In the genomic region with DNA sequence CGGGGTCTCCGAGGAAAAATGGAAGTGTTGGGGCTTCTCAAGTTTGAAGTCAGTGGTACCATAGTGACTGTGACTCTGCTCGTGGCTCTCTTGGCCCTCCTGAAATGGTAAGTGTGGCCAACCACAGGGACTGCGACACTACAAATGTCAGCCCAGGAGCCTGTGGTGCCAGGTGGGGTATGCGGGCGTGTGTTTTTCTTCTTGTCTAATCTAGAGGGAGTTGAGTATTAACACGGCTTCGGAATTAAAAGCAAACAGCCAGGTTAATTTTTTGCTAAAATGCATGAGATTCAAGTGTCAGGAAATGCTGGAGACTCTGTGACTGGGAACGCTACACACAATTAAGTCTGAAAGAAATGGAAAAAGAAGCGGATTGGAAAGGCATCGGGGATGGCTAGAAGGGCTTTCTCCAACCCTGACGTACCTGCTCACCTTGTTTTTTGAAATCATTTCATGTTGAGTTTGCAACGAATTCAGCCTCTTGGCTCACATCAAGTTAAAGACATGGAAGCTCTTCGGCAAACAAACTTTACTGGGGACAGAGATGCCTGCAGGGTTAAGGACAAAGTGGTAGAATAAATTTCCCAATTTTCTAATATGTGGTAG, we compare ENCODE assay signal across 11 mouse cellular contexts. TPM values are rescaled to one million over a fixed set of nuclear protein-coding genes. Genes with fewer than 3 reads are reported as not detected.
DNase-seq lines count a peak whose midpoint lies in the region; ATAC-seq and TF ChIP-seq lines count a peak whose summit lies in the region.
"Had no signal": no experiment of that assay in that cellular context is flagged by ENCODE, and none has a peak within 500 bp of the region (broad histone marks: within the 10 kb centered on the region; RNA-seq: fewer than 3 reads in every experiment).

No protein-coding gene starts in this region.

- no peak for ATAC-seq in midbrain, embryonic 11.5 days (ENCODE audit: low FRiP score)
- ATAC-seq in midbrain, embryonic 16.5 days = no peak
- no peak for ATAC-seq in liver, embryonic 14.5 days (ENCODE audit: insufficient read depth)
- ATAC-seq in forebrain, embryonic 15.5 days (replicated peaks) = no peak

- H3K9me3 ChIP-seq in midbrain, embryonic 11.5 days (ENCODE audit: control insufficient read depth, low read length) = no peaks in the 10 kb centered on the region
- no peaks in the 10 kb centered on the region for H3K9me3 ChIP-seq in midbrain, embryonic 16.5 days (replicated peaks; ENCODE audit: control insufficient read depth, low read length, poor library complexity, severe bottlenecking)
- no peaks in the 10 kb centered on the region for H3K9me3 ChIP-seq in liver, embryonic 14.5 days (ENCODE audit: control insufficient read depth, low read length)
- no peaks in the 10 kb centered on the region for H3K9me3 ChIP-seq in forebrain, embryonic 15.5 days
- H3K9me3 ChIP-seq: embryonic facial prominence, embryonic 12.5 days; neural tube, embryonic 12.5 days had no signal

- H3K4me1 ChIP-seq in midbrain, embryonic 11.5 days (ENCODE audit: control insufficient read depth, insufficient read depth, low read length) = peaks cover under 1% of the 10 kb centered on the region; the same call in 1 of the 2 replicates
- H3K4me1 ChIP-seq in midbrain, embryonic 16.5 days (ENCODE audit: control insufficient read depth, insufficient read depth, low read length) = peaks cover 7% of the 10 kb centered on the region; the same call in 1 of the 2 replicates
- H3K4me1 ChIP-seq in kidney, adult 2 months (ENCODE audit: control insufficient read depth, insufficient read depth, low read length) = peaks cover 42% of the 10 kb centered on the region
- peaks cover 97 to 100% of the 10 kb centered on the region in 2 experiments for H3K4me1 ChIP-seq in liver, embryonic 14.5 days (replicated peaks; ENCODE audit: control insufficient read depth in 2 of 2, insufficient read depth in 2 of 2, low read length in 1 of 2)
- H3K4me1 ChIP-seq in forebrain, embryonic 15.5 days = peaks cover 13% of the 10 kb centered on the region
- H3K4me1 ChIP-seq: embryonic facial prominence, embryonic 12.5 days; neural tube, embryonic 12.5 days had no signal

- H3K4me3 ChIP-seq in midbrain, embryonic 11.5 days (ENCODE audit: low read depth, low read length) = no peak overlapping the region
- H3K4me3 ChIP-seq in midbrain, embryonic 16.5 days (ENCODE audit: low read depth, low read length) = no peak overlapping the region
- H3K4me3 ChIP-seq in kidney, adult 2 months (ENCODE audit: insufficient read depth, low read depth, low read length) = peak overlapping the region; percentile 24; the same call in 1 of the 2 replicates
- no peak overlapping the region for H3K4me3 ChIP-seq in liver, embryonic 14.5 days (ENCODE audit: insufficient read depth in 1 of 2, low read depth in 2 of 2, low read length in 2 of 2)
- H3K4me3 ChIP-seq in forebrain, embryonic 15.5 days = no peak overlapping the region
- H3K4me3 ChIP-seq: embryonic facial prominence, embryonic 12.5 days; neural tube, embryonic 12.5 days had no signal

- no peaks in the 10 kb centered on the region for H3K36me3 ChIP-seq in midbrain, embryonic 11.5 days (ENCODE audit: control insufficient read depth, insufficient read depth, low read length)
- H3K36me3 ChIP-seq in midbrain, embryonic 16.5 days (ENCODE audit: control insufficient read depth, insufficient read depth, low read length) = no peaks in the 10 kb centered on the region
- no peaks in the 10 kb centered on the region for H3K36me3 ChIP-seq in kidney, adult 2 months (ENCODE audit: control insufficient read depth, insufficient read depth, low read length)
- no peaks in the 10 kb centered on the region for H3K36me3 ChIP-seq in liver, embryonic 14.5 days (replicated peaks; ENCODE audit: control insufficient read depth, insufficient read depth, low read depth)
- H3K36me3 ChIP-seq in forebrain, embryonic 15.5 days = no peaks in the 10 kb centered on the region
- H3K36me3 ChIP-seq: embryonic facial prominence, embryonic 12.5 days; neural tube, embryonic 12.5 days had no signal

- WGBS in midbrain, embryonic 11.5 days = 89% methylated on average over 14 of the region's 14 CpGs
- WGBS in midbrain, embryonic 16.5 days = 84% methylated on average over 14 of the region's 14 CpGs
- 29% methylated on average over 14 of the region's 14 CpGs for WGBS in kidney, adult 2 months
- WGBS in liver, embryonic 14.5 days (ENCODE audit: insufficient replicate concordance) = 68% methylated on average over 14 of the region's 14 CpGs
- 92% methylated on average over 14 of the region's 14 CpGs for WGBS in forebrain, embryonic 15.5 days

- no peaks in the 10 kb centered on the region for H3K27me3 ChIP-seq in midbrain, embryonic 11.5 days (ENCODE audit: control insufficient read depth, insufficient read depth, low read length)
- no peaks in the 10 kb centered on the region for H3K27me3 ChIP-seq in midbrain, embryonic 16.5 days (ENCODE audit: control insufficient read depth, insufficient read depth, low read depth, low read length)
- H3K27me3 ChIP-seq in kidney, adult 2 months (replicated peaks; ENCODE audit: control insufficient read depth, insufficient read depth, low read length) = no peaks in the 10 kb centered on the region
- no peaks in the 10 kb centered on the region for H3K27me3 ChIP-seq in liver, embryonic 14.5 days (ENCODE audit: control insufficient read depth, insufficient read depth, low read length)
- H3K27me3 ChIP-seq in forebrain, embryonic 15.5 days = no peaks in the 10 kb centered on the region
- H3K27me3 ChIP-seq: embryonic facial prominence, embryonic 12.5 days; neural tube, embryonic 12.5 days had no signal

- TF ChIP-seq POLR2A in kidney, adult 2 months (IDR thresholded peaks at IDR 0.05; ENCODE audit: low read depth, low read length) = no peak

- no peak overlapping the region for H3K9ac ChIP-seq in midbrain, embryonic 11.5 days (ENCODE audit: low read length)
- no peak overlapping the region for H3K9ac ChIP-seq in midbrain, embryonic 16.5 days (ENCODE audit: low read depth, low read length)
- peak overlapping the region; percentile 65 for H3K9ac ChIP-seq in liver, embryonic 14.5 days (replicated peaks)
- no peak overlapping the region for H3K9ac ChIP-seq in forebrain, embryonic 15.5 days (replicated peaks)
- H3K9ac ChIP-seq: embryonic facial prominence, embryonic 12.5 days; neural tube, embryonic 12.5 days had no signal

- H3K4me2 ChIP-seq in midbrain, embryonic 11.5 days = no peak overlapping the region
- H3K4me2 ChIP-seq in midbrain, embryonic 16.5 days (ENCODE audit: low read length) = no peak overlapping the region
- H3K4me2 ChIP-seq in liver, embryonic 14.5 days (ENCODE audit: low read depth) = peak overlapping the region; percentile 69
- no peak overlapping the region for H3K4me2 ChIP-seq in forebrain, embryonic 15.5 days (replicated peaks)
- H3K4me2 ChIP-seq: embryonic facial prominence, embryonic 12.5 days; neural tube, embryonic 12.5 days had no signal

- DNase-seq in midbrain, embryonic 11.5 days (ENCODE audit: low spot score, missing footprints) = peak; percentile 83
- peak; percentile 93 for DNase-seq in kidney, adult 2 months
- no peak for DNase-seq in liver, embryonic 14.5 days (ENCODE audit: low read depth in 3 of 3, low spot score in 3 of 3)
- DNase-seq in yolk sac, embryonic 10.5 days (ENCODE audit: low spot score) = peak; percentile 56
- no peak for DNase-seq in c-Kit-positive CD71-positive TER-119-positive erythroid progenitor cells, embryonic 14.5 days (ENCODE audit: low spot score)
- no peak for DNase-seq in frontal cortex, postnatal 36 days (ENCODE audit: low spot score in 2 of 2)
- DNase-seq: cerebellum, adult 18-20 months had no signal

- no peak for TF ChIP-seq EP300 in liver, embryonic 14.5 days (IDR thresholded peaks at IDR 0.05; ENCODE audit: low read depth)

- no peak overlapping the region for H3K27ac ChIP-seq in midbrain, embryonic 11.5 days (ENCODE audit: low read depth, low read length)
- H3K27ac ChIP-seq in midbrain, embryonic 16.5 days (ENCODE audit: low read length) = no peak overlapping the region
- peak overlapping the region; percentile 99 for H3K27ac ChIP-seq in kidney, adult 2 months (ENCODE audit: insufficient read depth, low read depth, low read length)
- peak overlapping the region; percentile 99 for H3K27ac ChIP-seq in liver, embryonic 14.5 days
- no peak overlapping the region for H3K27ac ChIP-seq in forebrain, embryonic 15.5 days (replicated peaks)
- H3K27ac ChIP-seq: embryonic facial prominence, embryonic 12.5 days; neural tube, embryonic 12.5 days had no signal

- no peak for TF ChIP-seq CTCF in kidney, adult 2 months (conservative IDR thresholded peaks at IDR 0.05; ENCODE audit: insufficient read depth, insufficient read length, low read depth, low read length)
- TF ChIP-seq CTCF in liver, embryonic 14.5 days (IDR thresholded peaks at IDR 0.05; ENCODE audit: low read depth) = no peak

RNA-seq across cellular contexts. Expression of a gene that starts 43.3 kb away (rescaled TPM):
- 25.2 and 25.8 TPM in 2 replicates for polyA plus RNA-seq in midbrain, embryonic 11.5 days (2014; fragmentation: Nextera tagmentation; extraction: Ambion mirVana)
- 32.7 and 36.1 TPM in 2 replicates for polyA plus RNA-seq in midbrain, embryonic 16.5 days (2015; fragmentation: Nextera tagmentation; extraction: Ambion mirVana)
- polyA plus RNA-seq in kidney, adult 2 months (2012; rRNA removed) = 46.4 and 50.8 TPM in 2 replicates
- 10.7 and 12.3 TPM in 2 replicates for polyA plus RNA-seq in liver, embryonic 14.5 days (2012; rRNA removed)
- 13.0 and 15.5 TPM in 2 replicates for polyA plus RNA-seq in liver, embryonic 14.5 days (2014; fragmentation: Nextera tagmentation; extraction: Ambion mirVana)
- 29.2 and 29.7 TPM in 2 replicates for polyA plus RNA-seq in forebrain, embryonic 15.5 days (2015; fragmentation: Nextera tagmentation; extraction: Ambion mirVana)

RNA-seq across cellular contexts. Expression of a gene that starts 44.0 kb away (rescaled TPM):
- polyA plus RNA-seq in midbrain, embryonic 11.5 days (2014; fragmentation: Nextera tagmentation; extraction: Ambion mirVana) = 1.5 TPM in 2 replicates
- 1.8 TPM in 2 replicates for polyA plus RNA-seq in midbrain, embryonic 16.5 days (2015; fragmentation: Nextera tagmentation; extraction: Ambion mirVana)
- polyA plus RNA-seq in kidney, adult 2 months (2012; rRNA removed) = 19.5 and 21.5 TPM in 2 replicates
- polyA plus RNA-seq in liver, embryonic 14.5 days (2012; rRNA removed) = 4.5 and 5.1 TPM in 2 replicates
- polyA plus RNA-seq in liver, embryonic 14.5 days (2014; fragmentation: Nextera tagmentation; extraction: Ambion mirVana) = 6.3 and 8.4 TPM in 2 replicates
- 1.2 and 1.8 TPM in 2 replicates for polyA plus RNA-seq in forebrain, embryonic 15.5 days (2015; fragmentation: Nextera tagmentation; extraction: Ambion mirVana)

Comparison
In these comparisons a context has a peak if more than half of its experiments do, and no peak if none do; other contexts are left out.
1. DNase-seq: peak in midbrain, embryonic 11.5 days (single experiment), kidney, adult 2 months (single experiment) and yolk sac, embryonic 10.5 days (single experiment); none in liver, embryonic 14.5 days (0 of 3), c-Kit-positive CD71-positive TER-119-positive erythroid progenitor cells, embryonic 14.5 days (single experiment) and frontal cortex, postnatal 36 days (0 of 2).
2. H3K27ac ChIP-seq: peak in kidney, adult 2 months (single experiment) and liver, embryonic 14.5 days (single experiment); none in midbrain, embryonic 11.5 days (single experiment), midbrain, embryonic 16.5 days (single experiment) and forebrain, embryonic 15.5 days (single experiment).